Mouse (Mus musculus) spleen, adult 2 months (tissue): ENCODE data around the gene Ticrr. TPM values are rescaled to one million over a fixed set of nuclear protein-coding genes. Genes with fewer than 3 reads are reported as not detected.

Source experiments
- DNase-seq, 2 experiments: peaks; one replicate each; pipeline versions ENCODE4 v3.0.0 to v3.0.0-alpha.2; 2012 to 2021; ENCODE audit warnings: low spot score in 2 of 2, low read depth in 1 of 2
- H3K27ac ChIP-seq: fragments of 200-500 bp; 2 replicates; pipeline ENCODE4 v1.5.1; 2012; ENCODE audit warnings: low read length, inconsistent platforms; ENCODE audit not compliant: insufficient read depth
- H3K27me3 ChIP-seq: fragments of 200-500 bp; 2 replicates; pipeline ENCODE4 v1.6.1; 2012; ENCODE audit warnings: mild to moderate bottlenecking, moderate library complexity, low read length, inconsistent platforms; ENCODE audit not compliant: control insufficient read depth, insufficient read depth
- H3K36me3 ChIP-seq: fragments of 200-500 bp; 2 replicates; pipeline ENCODE4 v1.6.1; 2012; ENCODE audit warnings: mild to moderate bottlenecking, low read length, inconsistent platforms; ENCODE audit not compliant: control insufficient read depth, insufficient read depth
- H3K4me1 ChIP-seq: fragments of 200-500 bp; 2 replicates; pipeline ENCODE4 v1.6.1; 2011; ENCODE audit warnings: inconsistent platforms; ENCODE audit not compliant: control insufficient read depth, insufficient read depth, insufficient read length
- H3K4me3 ChIP-seq: fragments of 200-500 bp; 2 replicates; pipeline ENCODE4 v1.5.1; 2011; ENCODE audit warnings: mild to moderate bottlenecking, inconsistent platforms; ENCODE audit not compliant: insufficient read depth, insufficient read length; ENCODE audit errors: extremely low read depth
- CTCF ChIP-seq: fragments of 200-500 bp; IDR thresholded peaks from 2 replicates; pipeline ENCODE4 v1.5.1; 2011; ENCODE audit warnings: mild to moderate bottlenecking, inconsistent platforms; ENCODE audit not compliant: insufficient read depth, insufficient read length, insufficient replicate concordance; ENCODE audit errors: extremely low read depth
- POLR2A ChIP-seq: fragments of 200-500 bp; IDR thresholded peaks from 2 replicates; pipeline ENCODE4 v1.6.1; 2011; ENCODE audit warnings: low read depth, low read length, inconsistent platforms
- WGBS: fragments of 180-500 bp; shearing (Covaris S2); methylation state at CpG from one replicate; pipeline ENCODE4 v1.1.7; 2018; 5-methylcytosine and 5-hydroxymethylcytosine counted together
- polyA plus RNA-seq: library from polyadenylated mRNA; depleted of rRNA; stranded (reverse); fragments of >200 nt; gene quantifications from 2 replicates; pipeline ENCODE4 v1.2.3, GENCODE M21; 2012; rRNA removed

Ticrr gene
- polyA plus RNA-seq, 1 experiment: 1.2 TPM

GRCm38 (mm10) chr7:79744585-79744984, 84.6 kb downstream of the Ticrr start:
- no peak for DNase-seq
- TF ChIP-seq CTCF: no peak
- TF ChIP-seq POLR2A: no peak
- H3K27me3 ChIP-seq: no peaks in the 10 kb centered on the region
- H3K36me3 ChIP-seq: no peaks in the 10 kb centered on the region
- peaks cover 5% of the 10 kb centered on the region; the same call in 1 of the 2 replicates for H3K4me1 ChIP-seq
- H3K4me3 ChIP-seq: no peak overlapping the region
- no peak overlapping the region for H3K27ac ChIP-seq
- WGBS: 23% methylated on average over 5 of the region's 5 CpGs

GRCm38 (mm10) chr7:79747659-79748058, 87.7 kb downstream of the Ticrr start:
- no peak overlapping the region for H3K4me3 ChIP-seq
- no peak overlapping the region for H3K27ac ChIP-seq
- TF ChIP-seq POLR2A: no peak
- TF ChIP-seq CTCF: no peak
- peaks cover 5% of the 10 kb centered on the region; the same call in 1 of the 2 replicates for H3K4me1 ChIP-seq
- 55% methylated on average over 6 of the region's 6 CpGs for WGBS
- H3K36me3 ChIP-seq: no peaks in the 10 kb centered on the region
- H3K27me3 ChIP-seq: no peaks in the 10 kb centered on the region
- DNase-seq: no peak

Other genes starting within 250 kb of the Ticrr start
- gene Polg, start 193.8 kb upstream of the Ticrr start, polyA plus RNA-seq: 53.8 and 54.6 TPM in 2 replicates
- 0.07 TPM in 1 of 2 replicates, not detected in the other for gene Rhcg, start 42.5 kb upstream of the Ticrr start, polyA plus RNA-seq
- 0.98 and 1.4 TPM in 2 replicates for gene Kif7, start 55.5 kb downstream of the Ticrr start, polyA plus RNA-seq
- gene Plin1, start 72.7 kb downstream of the Ticrr start, polyA plus RNA-seq: 3.9 and 5.2 TPM in 2 replicates
- 1.7 and 2.7 TPM in 2 replicates for gene Pex11a, start 82.9 kb downstream of the Ticrr start, polyA plus RNA-seq
- gene Wdr93, start 83.0 kb downstream of the Ticrr start, polyA plus RNA-seq: not detected in 2 replicates
- gene Mesp1, start 133.6 kb downstream of the Ticrr start, polyA plus RNA-seq: 0.07 TPM in 1 of 2 replicates, not detected in the other
- gene Mesp2, start 150.5 kb downstream of the Ticrr start, polyA plus RNA-seq: 0.18 and 0.28 TPM in 2 replicates
- 25.7 and 28.4 TPM in 2 replicates for gene Anpep, start 200.9 kb downstream of the Ticrr start, polyA plus RNA-seq